Mouse (Mus musculus): ENCODE results near the gene Itpkb. TPM values are rescaled to one million over a fixed set of nuclear protein-coding genes. Genes with fewer than 3 reads are reported as not detected.

Gene Itpkb
- polyA plus RNA-seq, 1 experiment from 2014 or later: 1.4 TPM

DNA sequence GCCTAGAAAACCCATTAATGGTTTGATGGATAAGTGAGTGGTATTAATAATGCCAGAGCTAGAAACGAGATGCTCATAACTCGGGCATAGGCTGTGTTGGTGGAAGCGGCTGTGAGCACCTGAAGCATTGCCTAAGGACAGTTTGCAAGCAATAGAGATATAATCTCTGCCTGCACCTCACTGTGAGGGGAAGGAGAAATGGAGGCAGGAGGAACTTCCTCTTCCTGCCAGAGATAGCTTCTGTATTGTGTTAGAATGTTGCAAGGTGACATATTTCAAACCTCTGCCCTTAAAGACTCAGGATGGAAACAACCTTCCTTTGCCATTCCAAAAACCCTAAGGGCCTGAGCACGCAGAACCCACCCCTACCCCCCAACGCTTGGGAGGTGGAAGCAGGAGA is 11.9 kb upstream of the Itpkb start:
- WGBS (ENCODE audit: insufficient replicate concordance): 43% methylated on average over 5 of the region's 5 CpGs
- no peak for TF ChIP-seq EP300 (IDR thresholded peaks at IDR 0.05; ENCODE audit: low read depth)
- TF ChIP-seq CTCF (IDR thresholded peaks at IDR 0.05; ENCODE audit: low read depth): no peak
- Histone ChIP-seq H3K27ac (ENCODE audit: low read depth) (peak overlapping the region; percentile 8; the same call in 1 of the 2 replicates), H3K4me2 (ENCODE audit: low read depth, low read length) (no peak overlapping the region), H3K9me3 (ENCODE audit: low read length) (no peaks in the 10 kb centered on the region), H3K4me1 (ENCODE audit: insufficient read depth) (peaks cover 10% of the 10 kb centered on the region), H3K27me3 (ENCODE audit: insufficient read depth, low read length) (0 out of 2 replicates have a peak, but pooled peaks cover 4% of the 10 kb centered on the region), H3K36me3 (replicated peaks; ENCODE audit: insufficient read depth, low read length) (no peaks in the 10 kb centered on the region), H3K9ac (replicated peaks) (no peak overlapping the region), H3K4me3 (ENCODE audit: low read depth, low read length) (no peak overlapping the region)
- ATAC-seq (no peak), DNase-seq (no peak)

DNA sequence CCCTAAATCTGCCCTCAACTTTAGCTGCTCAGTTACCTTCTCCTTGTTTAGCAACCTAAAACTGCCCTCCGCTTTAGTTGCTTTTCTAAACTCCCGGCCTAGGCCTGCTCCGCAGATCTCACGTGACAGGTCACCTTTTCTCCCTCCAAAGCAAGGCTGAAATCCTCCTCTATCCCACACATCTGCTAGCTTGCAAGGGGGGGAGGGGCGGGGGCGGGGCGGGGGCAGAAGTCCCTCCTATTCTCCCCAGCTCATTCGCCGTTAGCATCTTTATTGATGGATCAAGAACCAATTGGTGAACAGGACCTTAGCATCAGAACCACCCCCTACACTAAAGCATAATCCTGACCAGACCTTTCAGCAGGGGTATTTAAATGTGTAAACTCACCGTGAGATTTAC is 10.4 kb upstream of the Itpkb start:
- no peak overlapping the region for H3K9ac ChIP-seq (replicated peaks)
- ATAC-seq: no peak
- no peak overlapping the region for H3K27ac ChIP-seq (ENCODE audit: low read depth)
- H3K4me3 ChIP-seq (ENCODE audit: low read depth, low read length): no peak overlapping the region
- 50% methylated on average over 10 of the region's 10 CpGs for WGBS (ENCODE audit: insufficient replicate concordance)
- 0 out of 2 replicates have a peak, but pooled peaks cover under 1% of the 10 kb centered on the region for H3K27me3 ChIP-seq (ENCODE audit: insufficient read depth, low read length)
- no peak overlapping the region for H3K4me2 ChIP-seq (ENCODE audit: low read depth, low read length)
- no peaks in the 10 kb centered on the region for H3K36me3 ChIP-seq (replicated peaks; ENCODE audit: insufficient read depth, low read length)
- DNase-seq: no peak
- TF ChIP-seq EP300 (IDR thresholded peaks at IDR 0.05; ENCODE audit: low read depth): no peak
- peaks cover 4% of the 10 kb centered on the region; the same call in 1 of the 2 replicates for H3K4me1 ChIP-seq (ENCODE audit: insufficient read depth)
- no peaks in the 10 kb centered on the region for H3K9me3 ChIP-seq (ENCODE audit: low read length)

DNA sequence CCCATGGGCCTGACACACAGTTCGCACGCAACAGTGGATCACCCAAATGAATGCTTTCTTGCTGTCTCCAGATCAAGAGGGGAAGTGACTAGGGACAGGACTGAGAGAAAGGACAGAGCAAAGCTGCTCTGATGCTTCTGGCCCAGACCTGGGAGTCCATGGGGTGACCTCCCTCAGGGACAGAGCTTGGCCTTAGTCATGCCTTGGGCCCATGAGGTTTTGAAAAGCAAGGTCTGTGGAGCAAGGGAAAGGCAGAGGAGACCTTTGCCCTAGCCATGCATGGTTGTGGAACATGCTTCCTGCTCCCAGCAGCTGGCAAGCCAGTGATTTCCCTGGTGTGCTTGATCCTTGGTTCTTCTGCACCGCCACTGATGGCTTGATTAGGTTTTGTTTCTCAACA is 7.4 kb upstream of the Itpkb start:
- no peak overlapping the region for H3K27ac ChIP-seq (ENCODE audit: low read depth)
- WGBS (ENCODE audit: insufficient replicate concordance): 79% methylated on average over 3 of the region's 3 CpGs
- ATAC-seq: no peak

DNA sequence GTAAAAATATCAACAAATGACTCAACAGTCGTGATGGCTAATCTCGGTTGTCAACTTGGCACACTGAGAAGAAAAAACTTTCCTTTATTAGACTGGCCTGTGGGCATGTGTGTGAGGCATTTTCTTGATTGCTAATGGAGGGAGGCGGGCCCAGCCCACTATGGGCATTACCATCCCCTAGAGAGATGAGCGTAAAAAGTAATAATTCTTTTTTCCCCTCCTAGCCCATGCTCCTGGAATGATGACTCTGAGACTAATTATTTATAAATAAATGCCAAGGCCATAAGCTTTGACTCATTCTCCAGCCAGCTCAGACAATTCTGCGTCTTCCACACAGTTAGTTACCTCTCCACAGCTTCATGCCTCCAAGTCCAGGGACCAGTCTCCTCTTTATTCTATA is 6.8 kb upstream of the Itpkb start:
- H3K4me3 ChIP-seq (ENCODE audit: low read depth, low read length): no peak overlapping the region
- H3K9ac ChIP-seq (replicated peaks): no peak overlapping the region
- TF ChIP-seq EP300 (IDR thresholded peaks at IDR 0.05; ENCODE audit: low read depth) (no peak), CTCF (IDR thresholded peaks at IDR 0.05; ENCODE audit: low read depth) (no peak)
- H3K36me3 ChIP-seq (replicated peaks; ENCODE audit: insufficient read depth, low read length): no peaks in the 10 kb centered on the region
- H3K27ac ChIP-seq (ENCODE audit: low read depth): no peak overlapping the region
- H3K4me1 ChIP-seq (ENCODE audit: insufficient read depth): no peaks in the 10 kb centered on the region
- H3K9me3 ChIP-seq (ENCODE audit: low read length): no peaks in the 10 kb centered on the region
- no peak overlapping the region for H3K4me2 ChIP-seq (ENCODE audit: low read depth, low read length)
- ATAC-seq: no peak
- DNase-seq: no peak
- 79% methylated on average over 5 of the region's 5 CpGs for WGBS (ENCODE audit: insufficient replicate concordance)
- no peaks in the 10 kb centered on the region for H3K27me3 ChIP-seq (ENCODE audit: insufficient read depth, low read length)

More for the DNA sequence above, 7.4 kb upstream of the Itpkb start:
- Histone ChIP-seq H3K9me3 (ENCODE audit: low read length) (no peaks in the 10 kb centered on the region), H3K27me3 (ENCODE audit: insufficient read depth, low read length) (no peaks in the 10 kb centered on the region), H3K36me3 (replicated peaks; ENCODE audit: insufficient read depth, low read length) (no peaks in the 10 kb centered on the region), H3K4me2 (ENCODE audit: low read depth, low read length) (no peak overlapping the region), H3K9ac (replicated peaks) (no peak overlapping the region), H3K4me3 (ENCODE audit: low read depth, low read length) (no peak overlapping the region), H3K4me1 (ENCODE audit: insufficient read depth) (no peaks in the 10 kb centered on the region; the same call in 1 of the 2 replicates)
- TF ChIP-seq CTCF (IDR thresholded peaks at IDR 0.05; ENCODE audit: low read depth) (no peak), EP300 (IDR thresholded peaks at IDR 0.05; ENCODE audit: low read depth) (no peak)
- DNase-seq: no peak

DNA sequence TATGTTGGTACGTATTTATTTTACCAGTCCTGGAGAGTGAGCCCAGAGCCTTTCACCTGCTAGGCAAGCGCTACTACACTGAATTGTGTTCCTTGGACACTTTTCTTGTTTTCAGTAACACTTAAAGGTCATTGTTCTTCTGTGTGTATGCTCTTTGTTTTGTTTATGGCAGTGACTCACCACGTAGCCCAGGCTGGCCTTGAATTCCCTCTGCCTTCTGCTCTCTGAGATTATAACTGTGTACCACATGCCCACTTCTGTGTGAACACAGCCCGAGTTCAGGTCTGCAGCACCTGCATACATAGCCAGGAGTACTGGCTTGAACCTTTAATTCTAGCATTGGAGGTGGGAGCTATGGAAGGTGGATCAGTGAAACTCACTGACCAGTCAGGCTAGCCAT is 6.0 kb upstream of the Itpkb start:
- H3K27me3 ChIP-seq (ENCODE audit: insufficient read depth, low read length): peaks cover 2% of the 10 kb centered on the region; the same call in 1 of the 2 replicates
- no peak overlapping the region for H3K9ac ChIP-seq (replicated peaks)
- WGBS (ENCODE audit: insufficient replicate concordance): 83% methylated on average over 4 of the region's 4 CpGs
- H3K36me3 ChIP-seq (replicated peaks; ENCODE audit: insufficient read depth, low read length): no peaks in the 10 kb centered on the region
- no peak for ATAC-seq
- H3K27ac ChIP-seq (ENCODE audit: low read depth): no peak overlapping the region
- TF ChIP-seq EP300 (IDR thresholded peaks at IDR 0.05; ENCODE audit: low read depth) (no peak), CTCF (IDR thresholded peaks at IDR 0.05; ENCODE audit: low read depth) (no peak)
- no peaks in the 10 kb centered on the region for H3K9me3 ChIP-seq (ENCODE audit: low read length)
- peaks cover 5% of the 10 kb centered on the region for H3K4me1 ChIP-seq (ENCODE audit: insufficient read depth)
- H3K4me3 ChIP-seq (ENCODE audit: low read depth, low read length): no peak overlapping the region
- H3K4me2 ChIP-seq (ENCODE audit: low read depth, low read length): no peak overlapping the region
- DNase-seq: no peak

DNA sequence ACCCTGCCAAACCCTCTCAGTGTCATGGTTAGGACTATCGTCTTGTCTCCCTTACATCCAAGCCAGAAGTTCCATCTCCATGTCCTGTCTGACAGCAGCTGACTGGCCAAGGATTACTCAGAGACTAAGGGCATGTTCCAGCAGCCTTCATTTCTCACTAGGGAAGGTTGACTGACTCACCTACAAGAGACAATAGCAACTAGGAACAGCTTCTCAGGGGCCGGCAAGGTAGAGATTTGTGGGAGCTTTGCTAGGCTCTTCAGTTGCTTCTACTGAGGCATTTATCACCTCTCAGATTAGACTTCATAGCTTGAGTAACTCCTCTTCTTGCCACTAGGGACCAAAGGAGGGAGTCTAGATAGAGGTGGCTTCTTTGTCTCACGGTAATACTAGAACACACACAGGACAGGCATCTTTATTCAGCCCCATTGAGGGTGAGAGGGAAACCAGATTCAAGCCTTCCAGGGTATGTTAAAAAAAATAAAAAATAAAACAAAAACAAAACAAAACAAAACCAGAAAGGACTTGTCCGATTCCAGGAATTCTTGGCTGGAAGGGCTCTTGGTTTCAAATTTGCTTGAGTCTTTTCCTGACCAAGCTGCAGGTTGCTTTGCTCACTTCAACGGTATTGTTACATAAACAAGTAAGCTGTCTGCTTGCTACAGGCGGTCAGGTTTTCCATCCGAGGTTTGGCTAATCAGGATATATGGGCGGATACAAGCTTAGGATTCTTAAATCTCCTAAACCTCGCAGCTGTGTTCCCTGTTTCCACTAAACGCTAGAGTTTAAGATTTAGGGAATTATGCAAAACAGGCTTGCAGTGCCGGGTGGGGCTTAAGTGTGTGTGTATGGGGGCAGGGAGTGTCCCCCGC is 1.3 kb upstream of the Itpkb start:
- no peak for DNase-seq
- Histone ChIP-seq H3K36me3 (replicated peaks; ENCODE audit: insufficient read depth, low read length) (peaks cover 3% of the 10 kb centered on the region; the same call in 1 of the 2 replicates), H3K27ac (ENCODE audit: low read depth) (peak overlapping the region; percentile 61), H3K4me1 (ENCODE audit: insufficient read depth) (peaks cover 33% of the 10 kb centered on the region), H3K4me3 (ENCODE audit: low read depth, low read length) (0 out of 2 replicates have a peak overlapping the region, but pooled peaks have one; percentile 9), H3K4me2 (ENCODE audit: low read depth, low read length) (peak overlapping the region; percentile 92), H3K9ac (replicated peaks) (no peak overlapping the region; the same call in 1 of the 2 replicates), H3K27me3 (ENCODE audit: insufficient read depth, low read length) (peaks cover 39% of the 10 kb centered on the region), H3K9me3 (ENCODE audit: low read length) (no peaks in the 10 kb centered on the region)
- TF ChIP-seq EP300 (IDR thresholded peaks at IDR 0.05; ENCODE audit: low read depth) (no peak), CTCF (IDR thresholded peaks at IDR 0.05; ENCODE audit: low read depth) (peak; percentile 46)
- ATAC-seq: no peak; the same call in 1 of the 2 replicates
- WGBS (ENCODE audit: insufficient replicate concordance): 21% methylated on average over 12 of the region's 12 CpGs
